Mouse (Mus musculus): ENCODE results near the gene Nudt15.

Nudt15 gene

DNA sequence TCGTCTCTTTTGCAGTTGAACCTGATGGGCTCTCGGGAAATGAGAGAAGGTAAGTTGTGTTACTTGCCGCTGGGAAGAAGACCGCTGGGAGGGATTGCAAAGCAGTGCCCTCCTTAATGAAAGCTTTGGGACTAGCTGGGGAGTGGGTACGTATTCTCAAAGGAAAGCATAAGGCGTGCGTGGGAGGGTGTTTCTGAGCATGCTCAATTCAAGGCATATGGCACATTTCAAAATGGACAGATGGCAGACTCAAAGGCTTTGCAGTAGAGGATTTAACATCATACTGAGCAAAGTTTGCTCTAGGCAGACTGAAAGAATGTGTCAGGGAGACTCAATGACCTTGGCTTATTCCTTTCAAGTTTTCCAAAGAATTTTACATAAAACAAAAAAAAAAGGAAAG is 78.5 kb downstream of the Nudt15 start:
- no peak for DNase-seq

Measured in kidney, postnatal 10 days (tissue).